8 mouse cellular contexts compared by ENCODE assay signal in genomic region chr6:113377496-113378385, GRCm38 (mm10). TPM values are rescaled to one million over a fixed set of nuclear protein-coding genes. Genes with fewer than 3 reads are reported as not detected.
DNase-seq lines count a peak whose midpoint lies in the region; ATAC-seq lines count a peak whose summit lies in the region.

Gene Tada3 (minus strand): TSS chr6:113377883.
Gene Arpc4 (plus strand): TSS chr6:113378115.

- H3K4me3 ChIP-seq in hindbrain, embryonic 15.5 days = peak within 1 kb of the TSS; percentile 82

- ATAC-seq in hindbrain, embryonic 15.5 days (ENCODE audit: low FRiP score, low read depth) = peak; percentile 97

- peak within 1 kb of the TSS; percentile 95 for H3K4me2 ChIP-seq in hindbrain, embryonic 15.5 days

- H3K36me3 ChIP-seq in hindbrain, embryonic 15.5 days = peaks cover 45% of the 10 kb centered on the region

- peak within 1 kb of the TSS; percentile 98 for H3K27ac ChIP-seq in hindbrain, embryonic 15.5 days (replicated peaks)

- no peaks in the 10 kb centered on the region for H3K9me3 ChIP-seq in hindbrain, embryonic 15.5 days

- DNase-seq in T-cell, adult 2 months (ENCODE audit: low spot score) = peak; percentile 90
- DNase-seq in cerebellum, postnatal 36 days = peak; percentile 89 to 92
- DNase-seq in frontal cortex, postnatal 36 days (ENCODE audit: low spot score in 2 of 2) = peak; percentile 91
- peak; percentile 85 for DNase-seq in left cerebral cortex, adult 11 months (ENCODE audit: low spot score)
- peak; percentile 93 to 95 for DNase-seq in lung, postnatal 4 days
- peak; percentile 92 for DNase-seq in retina, postnatal 7 days (ENCODE audit: low read depth, low spot score)
- peak; percentile 87 for DNase-seq in urinary bladder, adult 2 months (ENCODE audit: low spot score)

- peak within 1 kb of the TSS; percentile 92 for H3K9ac ChIP-seq in hindbrain, embryonic 15.5 days

- WGBS in hindbrain, embryonic 15.5 days = under 1% methylated on average over 61 of the region's 61 CpGs

- no peaks in the 10 kb centered on the region for H3K27me3 ChIP-seq in hindbrain, embryonic 15.5 days

- peaks cover 22% of the 10 kb centered on the region for H3K4me1 ChIP-seq in hindbrain, embryonic 15.5 days (replicated peaks)

RNA-seq across cellular contexts. Expression of gene Tada3, which starts in this region (rescaled TPM):
- polyA plus RNA-seq in hindbrain, embryonic 15.5 days (2015; fragmentation: Nextera tagmentation; extraction: Ambion mirVana) = 70.7 and 77.5 TPM in 2 replicates
- polyA plus RNA-seq in urinary bladder, adult 2 months (2012; rRNA removed) = 36.3 and 38.5 TPM in 2 replicates

RNA-seq across cellular contexts. Expression of gene Arpc4, which starts in this region (rescaled TPM):
- polyA plus RNA-seq in hindbrain, embryonic 15.5 days (2015; fragmentation: Nextera tagmentation; extraction: Ambion mirVana) = 413 and 423 TPM in 2 replicates
- polyA plus RNA-seq in urinary bladder, adult 2 months (2012; rRNA removed) = 116 TPM in 2 replicates

Comparison
In these comparisons a context has a peak if more than half of its experiments do, and no peak if none do; other contexts are left out.
1. Peak in every context shown above with its lines: DNase-seq, ATAC-seq, H3K4me3 ChIP-seq and H3K27ac ChIP-seq.